Mouse (Mus musculus) urinary bladder, postnatal 4 days (tissue): ENCODE results near the gene Gpr152.
"Not testable (repeated sequence)": the region's sequence is repeated elsewhere in the genome, so short reads cannot be mapped to it uniquely, and the experiment has no call there.

ENCODE experiments used
- DNase-seq, 2 experiments: peaks; one replicate each; pipeline ENCODE4 v3.0.0; 2021 to 2022; ENCODE audit warnings: low spot score in 2 of 2

The Gpr152 gene

DNA sequence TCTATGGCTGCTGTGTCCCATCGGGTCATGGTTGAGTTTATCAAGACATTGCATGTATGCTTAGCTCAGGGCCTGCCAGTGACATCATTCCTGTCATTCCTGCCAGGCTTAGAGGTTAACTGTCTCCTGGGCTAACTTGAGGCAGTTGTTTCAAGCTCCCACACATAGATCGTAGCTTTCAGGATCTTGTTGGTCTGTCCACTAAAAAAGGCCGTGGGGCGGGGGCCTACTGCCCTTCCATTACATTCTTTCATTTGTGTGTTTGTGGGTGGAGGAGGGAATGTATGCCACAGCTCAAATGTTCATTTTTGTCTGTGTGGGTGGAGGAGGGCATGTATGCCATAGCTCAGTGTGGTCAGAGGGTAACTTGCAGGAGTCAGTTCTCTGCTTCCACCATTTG, 9.5 kb upstream of the Gpr152 start:
- DNase-seq, result no peak

DNA sequence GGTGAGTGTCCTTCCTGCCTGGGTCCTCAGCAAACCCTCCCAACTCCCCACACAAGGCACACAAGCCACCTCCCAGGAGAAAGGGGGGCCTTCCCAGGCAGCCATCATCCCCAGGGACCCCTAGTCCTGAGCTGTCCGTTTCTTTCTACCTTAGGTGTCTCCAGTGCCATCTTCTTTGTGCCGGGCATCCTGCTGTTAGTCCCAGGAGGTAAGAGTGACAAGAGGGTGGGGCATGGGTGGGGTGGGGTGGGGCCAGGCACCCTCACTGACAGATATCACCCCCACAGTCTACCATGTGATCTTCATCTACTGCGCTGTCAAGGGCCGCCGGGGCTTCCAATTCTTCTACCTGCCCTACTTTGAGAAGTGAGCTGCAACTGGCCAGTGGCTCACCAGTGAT, 8.5 kb upstream of the Gpr152 start:
- DNase-seq, result no peak

DNA sequence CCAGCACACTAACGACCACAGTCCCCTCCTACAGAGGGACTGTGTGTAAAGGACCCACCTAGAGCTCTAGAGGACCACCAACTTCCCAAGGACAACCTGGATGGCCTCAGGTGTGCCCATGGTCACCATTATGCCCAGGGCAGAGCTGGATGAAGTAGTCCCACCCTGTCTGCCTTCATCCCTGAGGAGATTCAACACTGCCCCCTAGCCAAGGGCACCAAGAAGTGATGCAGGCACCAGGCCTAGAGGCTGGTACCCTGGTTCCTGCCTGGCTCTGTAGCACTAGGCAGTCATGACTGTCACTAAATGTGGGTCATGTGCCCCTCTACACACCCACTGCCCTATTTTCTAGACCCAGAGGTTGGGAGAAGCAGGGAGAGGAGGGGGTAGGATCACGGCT, 7.8 kb upstream of the Gpr152 start:
- no peak for DNase-seq

DNA sequence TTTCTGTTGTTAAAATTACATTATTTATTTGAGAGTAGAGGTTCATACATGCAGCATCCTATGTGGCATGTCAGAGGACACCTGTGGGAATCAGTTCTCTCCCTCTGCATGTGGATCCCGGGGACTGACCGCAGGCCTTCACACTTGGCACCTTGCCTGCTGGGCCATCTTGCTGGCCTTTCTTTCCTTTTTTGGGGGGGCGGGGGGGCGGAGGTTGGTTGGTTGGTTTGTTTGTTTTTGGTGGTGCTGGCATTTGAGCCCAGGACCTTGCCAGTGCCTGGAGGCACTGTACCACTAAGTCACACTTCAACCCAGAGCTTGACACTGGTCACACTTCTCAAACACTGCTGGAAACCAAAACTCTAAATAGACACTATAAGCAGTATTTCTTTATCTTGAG, 5.2 kb upstream of the Gpr152 start:
- no peak for DNase-seq

DNA sequence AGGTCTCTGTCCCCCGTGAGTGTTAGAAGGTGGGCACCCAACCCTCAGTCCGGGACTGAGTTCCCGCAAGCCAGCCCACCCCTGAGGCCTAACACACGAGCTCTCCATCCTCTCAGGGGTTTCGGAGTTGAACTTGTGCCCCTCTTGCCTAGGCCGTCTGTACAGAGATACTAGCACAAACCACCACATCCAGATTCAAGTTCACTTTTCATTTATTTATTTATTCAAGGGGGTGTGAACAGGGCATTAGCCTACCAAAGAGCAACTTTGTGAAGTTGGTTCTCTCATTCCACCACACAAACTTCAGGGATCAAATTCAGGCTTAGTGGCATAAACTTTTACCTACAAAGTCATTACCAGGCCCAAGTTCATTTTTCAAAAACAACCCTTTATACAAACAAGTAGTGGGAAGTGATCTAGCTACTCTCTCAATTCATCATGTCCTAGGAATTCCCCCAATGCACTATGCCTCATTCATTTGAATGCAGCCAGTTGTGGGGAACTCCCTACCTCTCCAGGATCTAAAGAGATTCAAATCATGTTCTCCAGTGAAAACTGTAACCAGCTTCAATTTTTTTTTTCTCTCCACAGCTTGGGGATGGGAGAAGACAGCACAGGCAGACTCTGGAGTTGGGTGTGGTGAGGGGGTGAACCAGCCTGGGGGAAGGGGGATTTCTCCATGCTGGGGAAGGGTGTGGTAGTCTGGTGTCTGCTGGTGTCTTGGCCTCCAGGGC, 4.2 kb upstream of the Gpr152 start:
- DNase-seq, result not testable (repeated sequence)

DNA sequence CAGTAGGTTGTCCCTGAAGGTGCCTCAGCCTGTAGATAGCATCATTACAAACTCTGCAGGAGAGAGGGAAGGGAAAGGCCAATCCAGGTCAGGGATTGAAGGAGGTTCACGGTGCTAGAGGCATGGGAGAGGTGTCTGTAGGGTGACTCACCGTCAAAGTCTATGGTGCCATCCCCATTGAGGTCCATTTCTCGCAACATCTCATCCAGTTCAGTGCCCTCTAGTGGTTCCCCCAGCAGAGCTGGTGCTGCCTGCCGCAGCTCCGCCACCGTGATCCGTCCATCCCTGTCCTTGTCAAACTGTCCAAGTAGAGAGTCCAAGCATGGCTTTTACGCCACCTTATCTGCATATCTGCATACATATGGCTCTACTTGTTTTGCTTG, 3.6 kb upstream of the Gpr152 start:
- DNase-seq, result not testable (repeated sequence)

DNA sequence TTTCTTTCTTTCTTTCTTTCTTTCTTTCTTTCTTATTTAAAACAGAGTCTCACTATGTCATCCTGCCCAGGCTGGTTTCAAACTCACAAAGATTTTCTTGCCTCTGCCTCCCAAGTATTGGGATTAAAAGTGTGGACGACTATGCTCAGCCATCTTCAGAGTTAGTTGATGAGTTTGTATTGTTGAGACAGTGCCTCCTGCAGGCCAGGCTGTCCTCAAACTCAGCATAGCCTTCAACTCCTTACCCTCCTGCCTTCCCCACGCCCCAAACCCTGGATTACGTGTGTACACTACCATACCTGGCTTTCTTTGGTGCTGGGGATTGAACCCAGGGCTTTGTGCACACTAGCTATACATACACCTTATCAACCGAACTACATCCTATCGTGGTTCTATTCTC, 3.1 kb upstream of the Gpr152 start:
- DNase-seq, result no peak

DNA sequence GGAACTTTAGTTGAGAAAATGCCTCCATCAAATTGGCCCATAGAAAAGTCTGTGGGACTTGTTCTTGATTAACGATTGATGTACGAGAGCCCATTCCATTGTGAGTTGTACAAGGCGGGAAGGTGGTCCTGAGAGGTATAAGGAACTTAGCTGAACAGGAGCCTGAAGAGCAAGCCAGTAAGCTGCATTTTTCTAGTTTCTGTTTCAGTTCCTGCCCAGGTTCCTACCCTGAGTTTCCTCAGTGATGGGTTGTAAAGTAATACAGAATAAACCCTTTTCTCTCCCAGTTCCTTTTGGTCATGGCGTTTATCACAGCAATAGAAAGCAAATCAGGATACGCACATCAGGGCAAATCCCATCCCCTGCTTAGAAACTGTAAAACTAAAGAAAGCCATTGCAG, 1.7 kb upstream of the Gpr152 start:
- no peak for DNase-seq

DNA sequence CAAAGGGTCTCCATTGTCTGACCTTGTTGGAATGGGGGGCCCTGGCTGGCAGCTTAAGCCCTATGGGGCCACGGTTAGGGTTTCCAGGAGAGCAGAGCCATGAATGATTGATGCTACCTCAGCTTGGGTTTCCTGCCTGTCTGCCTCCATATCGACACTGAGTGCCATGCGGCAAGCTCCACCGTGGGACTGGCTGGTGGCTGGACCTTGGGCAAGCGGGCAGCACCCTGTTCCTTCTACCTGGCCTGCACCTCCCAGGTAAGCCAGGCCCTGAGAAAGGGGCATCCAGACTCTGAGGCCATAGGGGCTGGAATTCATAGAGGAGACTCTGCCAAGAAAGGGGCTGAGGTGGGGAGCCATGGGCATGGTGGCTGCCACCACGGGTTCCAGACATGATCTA, 560 bp downstream of the Gpr152 start:
- no peak for DNase-seq

DNA sequence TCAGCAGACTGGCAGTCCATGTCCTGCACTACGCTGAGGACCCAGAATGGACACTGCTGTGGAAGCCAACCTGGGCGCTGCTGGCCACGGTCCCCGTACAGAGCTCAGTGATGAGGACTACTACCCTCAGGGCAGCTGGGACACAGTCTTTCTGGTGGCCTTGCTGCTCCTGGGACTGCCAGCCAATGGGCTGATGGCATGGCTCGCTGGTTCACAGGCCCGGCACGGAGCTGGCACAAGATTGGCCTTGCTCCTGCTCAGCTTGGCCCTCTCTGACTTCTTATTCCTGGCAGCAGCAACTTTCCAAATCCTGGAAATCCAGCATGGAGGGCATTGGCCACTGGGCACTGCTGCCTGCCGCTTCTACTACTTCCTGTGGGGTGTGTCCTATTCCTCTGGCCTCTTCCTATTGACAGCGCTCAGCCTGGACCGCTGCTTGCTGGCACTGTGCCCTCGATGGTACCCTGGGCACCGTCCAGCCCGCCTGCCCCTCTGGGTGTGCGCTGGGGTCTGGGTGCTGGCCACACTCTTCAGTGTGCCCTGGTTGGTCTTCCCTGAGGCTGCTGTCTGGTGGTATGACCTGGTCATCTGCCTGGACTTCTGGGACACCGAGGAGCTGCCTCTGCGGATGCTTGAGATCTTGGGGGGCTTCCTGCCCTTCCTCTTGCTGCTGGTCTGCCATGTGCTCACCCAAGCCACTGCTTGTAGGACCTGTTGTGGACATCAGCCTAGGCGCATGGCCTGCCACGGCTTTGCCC, 3.0 kb downstream of the Gpr152 start:
- DNase-seq, result no peak

DNA sequence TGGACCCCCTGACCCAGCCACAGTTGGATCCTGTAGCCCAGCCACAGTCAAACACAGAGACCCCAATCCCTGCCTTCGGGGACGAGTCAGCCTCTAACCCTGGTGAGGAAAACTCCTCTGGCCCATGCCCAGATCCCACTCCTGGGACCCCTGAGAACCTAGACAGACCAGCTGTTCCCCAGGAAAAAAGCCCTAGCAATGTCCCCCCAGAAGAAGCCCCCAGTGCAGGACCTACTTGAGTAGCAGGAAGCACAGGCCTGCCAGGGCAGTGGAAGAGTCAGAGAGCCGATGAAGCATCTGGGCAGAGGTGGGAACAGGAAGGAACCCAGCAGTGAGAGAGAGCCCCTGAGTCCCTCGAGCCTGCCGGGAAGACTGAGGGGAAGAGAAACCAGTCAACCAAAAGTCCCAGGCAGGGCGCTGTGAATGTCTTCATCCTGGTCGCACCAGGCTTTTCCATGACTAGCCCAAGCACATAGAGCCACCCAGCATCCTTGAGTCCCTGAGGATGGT, 4.2 kb downstream of the Gpr152 start, which contains the start of gene Cabp4:
Cabp4 (minus strand) TSS at position 275 of the 510 bp plus-strand sequence.
- no peak for DNase-seq

DNA sequence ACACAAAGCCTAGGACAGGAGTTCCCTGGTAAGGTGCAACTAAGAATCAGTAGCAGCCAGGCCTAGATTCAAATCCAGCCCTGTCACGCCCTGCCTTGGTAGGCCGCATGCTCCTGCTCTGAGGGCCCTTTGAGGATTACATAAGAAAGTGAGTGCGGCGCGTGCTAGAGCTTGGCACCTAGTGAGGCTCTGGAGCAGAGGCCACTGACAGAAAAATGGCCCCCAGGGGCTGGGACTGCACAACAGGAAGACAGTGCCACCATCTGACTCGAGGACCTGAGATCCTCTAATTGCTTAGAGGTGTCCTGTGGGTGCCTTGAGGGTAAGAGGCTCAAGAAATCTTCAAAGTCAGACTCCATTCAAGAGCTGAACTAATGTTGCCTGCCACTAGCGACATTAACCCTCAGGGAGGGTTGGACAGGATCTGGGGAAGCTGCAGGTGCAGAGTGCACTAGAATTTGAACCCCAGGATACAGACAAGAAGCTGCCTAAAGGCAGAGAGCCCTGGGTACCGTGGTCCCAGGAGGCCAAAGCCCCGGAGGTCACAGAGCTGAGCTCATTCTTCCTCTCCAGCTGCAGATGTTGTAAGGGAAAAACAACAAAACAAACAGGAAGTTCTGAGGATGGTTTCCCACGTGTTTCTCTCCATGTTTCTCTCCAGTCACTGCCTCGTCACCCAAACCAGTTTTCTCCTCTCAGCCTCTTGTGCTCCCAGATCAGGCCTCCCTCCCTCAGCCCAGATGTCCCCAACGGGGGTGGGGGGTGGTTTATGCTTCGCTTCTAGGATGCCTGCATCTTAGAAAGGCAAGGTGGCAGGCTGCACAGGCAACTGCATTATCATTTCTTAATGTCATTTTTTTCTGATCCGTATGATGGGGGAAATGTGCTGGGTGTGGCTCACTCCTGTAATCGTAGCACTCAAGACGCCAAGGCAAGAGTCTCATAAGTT, 5.2 kb downstream of the Gpr152 start:
- DNase-seq, result no peak

DNA sequence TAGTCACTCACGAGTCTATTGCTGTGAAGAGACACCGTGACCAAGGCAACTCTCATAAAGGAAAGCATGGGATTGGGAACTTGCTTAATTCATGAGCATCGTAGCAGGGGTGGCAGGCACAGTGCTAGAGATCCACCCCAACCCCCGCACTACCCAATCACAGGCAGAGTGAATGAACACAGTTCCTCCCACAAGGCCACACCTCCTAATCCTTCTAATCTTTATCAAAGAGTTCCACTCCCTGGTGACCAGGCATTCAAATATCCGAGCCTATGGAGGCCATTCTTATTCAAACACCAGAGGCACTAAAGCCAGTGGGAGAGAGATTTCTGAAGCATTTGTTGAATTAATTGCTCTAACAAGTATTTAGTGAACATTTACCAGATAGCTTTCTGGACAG, 6.3 kb downstream of the Gpr152 start:
- no peak for DNase-seq

DNA sequence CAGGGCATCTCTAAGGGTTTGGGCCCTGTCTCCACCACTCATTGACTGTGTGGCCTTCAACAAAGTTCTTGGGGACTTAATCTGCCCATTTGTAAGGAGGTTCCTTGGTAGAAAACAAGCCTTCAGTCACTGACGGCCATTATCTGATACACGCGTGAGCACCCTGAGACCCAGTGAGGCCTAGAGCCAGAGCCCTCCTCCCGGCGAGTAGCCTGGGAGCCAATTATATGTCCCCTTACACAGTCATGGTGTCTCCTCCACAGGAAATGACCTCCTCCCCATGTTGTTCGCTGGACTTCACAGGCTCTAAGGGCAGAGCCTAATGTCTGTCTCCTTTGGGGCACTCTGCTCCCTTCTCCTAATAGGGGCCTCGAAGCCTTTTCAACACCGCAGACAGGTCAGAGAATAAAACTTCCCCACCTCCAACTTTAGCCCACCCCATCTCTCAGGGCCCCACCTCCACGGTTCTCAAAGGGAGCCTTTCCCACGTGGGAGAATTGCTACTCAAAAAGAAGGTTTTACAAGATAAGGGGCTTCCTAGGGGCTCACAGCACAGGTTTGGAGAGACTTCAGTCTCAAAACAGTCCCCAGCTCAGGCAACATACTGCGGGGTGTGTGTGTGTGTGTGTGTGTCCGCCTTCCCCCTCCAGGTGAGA, 6.9 kb downstream of the Gpr152 start:
- DNase-seq, result no peak

DNA sequence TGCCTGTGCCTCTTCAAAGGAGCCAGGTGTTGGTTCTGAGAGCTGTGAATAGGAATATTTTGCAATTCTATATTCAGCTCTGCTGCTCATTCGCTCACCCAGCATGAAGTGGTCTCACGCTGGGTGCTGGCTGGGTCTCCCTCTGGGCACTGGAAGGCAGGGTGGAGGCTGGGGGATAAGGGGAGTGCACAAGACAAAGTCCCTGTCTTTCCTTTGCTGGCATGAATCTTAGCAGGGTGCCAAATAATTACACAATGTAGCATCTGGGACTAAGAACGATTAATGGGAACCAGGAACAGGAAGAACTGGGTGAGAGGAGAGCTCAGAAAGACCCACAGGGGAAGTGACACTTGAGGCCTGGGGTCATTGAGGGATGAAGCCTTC, 7.4 kb downstream of the Gpr152 start:
- DNase-seq, result no peak

DNA sequence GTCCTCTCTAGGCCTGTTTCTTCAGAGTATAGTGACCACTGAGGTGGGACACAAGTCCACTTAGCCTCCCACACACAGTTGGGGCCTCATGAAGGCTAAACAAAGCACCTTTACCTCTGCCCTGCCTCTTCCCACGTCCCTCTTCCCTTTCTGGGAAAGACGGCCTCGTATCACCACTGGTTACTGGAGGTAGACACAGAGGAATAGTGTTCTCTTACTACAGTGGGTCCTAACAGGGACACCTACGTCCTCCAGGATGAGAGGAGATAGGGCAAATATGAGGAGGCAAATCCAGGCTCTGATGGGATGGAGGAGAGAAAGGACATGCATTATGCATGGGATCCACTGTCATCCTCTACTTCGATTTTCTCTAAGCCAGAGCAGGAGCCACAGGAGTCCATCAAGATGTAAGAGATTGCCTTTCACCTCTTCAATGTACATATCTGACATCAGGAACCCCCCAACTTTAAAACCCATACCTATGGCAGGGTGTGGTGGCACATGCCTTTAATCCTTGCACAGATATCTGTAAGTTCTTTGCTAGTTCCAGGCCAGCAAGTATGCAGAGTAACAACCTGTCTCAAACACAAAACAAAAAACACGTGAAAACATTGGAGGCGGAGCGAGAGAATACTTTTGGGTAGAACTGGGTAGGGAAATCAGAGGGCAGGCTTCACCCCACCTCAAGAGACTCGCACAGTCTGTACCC, 8.3 kb downstream of the Gpr152 start:
- no peak for DNase-seq

DNA sequence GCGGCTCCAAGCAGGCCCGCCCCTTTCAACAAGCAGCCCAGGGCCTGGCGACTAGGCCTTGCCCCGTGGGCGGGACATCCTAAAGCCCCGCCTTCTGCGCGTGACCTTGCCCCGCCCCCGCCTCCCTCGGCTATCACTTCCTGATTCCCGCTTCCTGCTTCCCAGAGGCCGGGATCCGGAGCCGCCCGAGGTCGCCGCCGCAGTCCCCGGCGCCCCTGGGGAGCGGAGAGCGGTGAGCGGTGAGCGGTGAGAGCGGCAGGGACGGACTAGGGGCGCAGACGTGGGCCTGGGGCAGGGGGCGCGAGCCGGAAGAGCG, 8.9 kb downstream of the Gpr152 start, which contains the start of gene Coro1b:
Coro1b (plus strand) TSS at position 129 of the 316 bp plus-strand sequence.
- peak; percentile 96 to 98 for DNase-seq

DNA sequence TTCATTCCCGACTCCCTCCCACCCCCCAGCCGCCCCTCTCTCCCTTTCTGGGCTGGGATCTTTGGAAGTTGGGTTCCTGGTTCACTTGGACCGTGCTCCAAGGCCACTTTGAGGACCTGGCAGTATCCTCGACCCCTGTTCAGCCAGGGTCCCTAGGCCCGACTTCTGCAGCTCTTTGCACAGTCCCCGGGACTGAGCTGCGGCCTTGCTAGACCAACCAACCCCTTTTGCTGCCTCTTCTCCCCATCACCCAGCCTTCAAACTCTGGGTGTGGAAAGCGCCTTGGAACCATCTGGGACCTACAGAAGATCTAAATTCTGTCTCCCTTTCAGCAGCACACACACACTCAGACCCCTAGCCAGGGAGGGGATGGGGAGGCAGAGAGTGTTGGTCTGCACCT, 9.2 kb downstream of the Gpr152 start:
- DNase-seq, result no peak

DNA sequence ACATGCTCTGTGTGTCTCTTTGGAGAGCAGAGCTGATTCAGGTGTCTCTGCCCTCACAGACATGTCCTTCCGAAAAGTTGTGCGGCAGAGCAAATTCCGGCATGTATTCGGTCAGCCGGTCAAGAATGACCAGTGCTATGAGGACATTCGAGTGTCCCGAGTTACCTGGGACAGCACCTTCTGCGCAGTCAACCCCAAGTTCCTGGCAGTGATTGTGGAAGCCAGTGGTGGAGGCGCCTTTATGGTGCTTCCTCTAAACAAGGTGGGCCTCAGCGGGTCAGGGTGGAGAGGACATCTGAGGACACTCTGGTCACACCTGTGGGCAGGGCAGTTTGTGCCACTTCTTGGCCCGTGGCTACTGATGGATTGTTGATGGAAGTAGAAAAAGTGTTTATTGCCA, 9.7 kb downstream of the Gpr152 start:
- no peak for DNase-seq

DNA sequence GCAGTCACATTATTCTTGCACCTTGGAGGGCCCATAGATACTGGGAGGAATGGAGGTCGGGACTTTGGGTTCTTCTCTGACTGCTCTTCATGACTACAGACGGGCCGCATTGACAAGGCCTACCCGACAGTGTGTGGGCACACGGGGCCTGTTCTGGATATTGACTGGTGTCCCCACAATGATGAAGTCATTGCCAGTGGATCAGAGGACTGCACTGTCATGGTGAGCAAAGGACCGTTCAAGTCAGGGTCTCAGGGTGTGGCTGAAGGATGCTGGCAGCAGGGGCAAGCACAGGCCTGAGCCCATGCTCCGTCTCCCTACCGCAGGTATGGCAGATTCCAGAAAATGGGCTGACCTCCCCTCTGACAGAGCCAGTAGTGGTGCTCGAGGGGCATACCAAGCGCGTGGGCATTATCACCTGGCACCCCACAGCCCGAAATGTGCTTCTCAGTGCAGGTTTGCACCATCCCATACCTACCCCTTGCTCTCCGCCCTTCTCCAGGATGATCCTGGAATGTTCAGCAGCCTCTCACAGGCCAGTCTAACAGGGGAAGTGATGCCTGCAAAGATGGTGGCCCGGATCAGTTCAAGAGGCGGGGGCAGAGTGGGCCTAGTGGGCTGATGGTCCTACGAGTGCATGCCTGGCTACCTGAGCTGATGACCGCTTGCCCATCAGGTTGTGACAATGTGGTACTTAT, 10.3 kb downstream of the Gpr152 start:
- no peak for DNase-seq
